Mouse (Mus musculus) heart, embryonic 16.5 days (tissue): ENCODE measurements at regions not wholly inside any gene's neighbourhood (a gene's known extent, or its start where the extent isn't known, plus 50 kb on each side); places are given as distances from the start of the nearest gene placed in this dataset.
A peak's percentile ranks its signal among the peaks of the same experiment; 100 is the strongest.

Experiments used
- ATAC-seq: fragments of 200-750 bp; cut with Nextera tagmentation; replicated peaks from 2 replicates; pipeline ENCODE4 v1.8.0; 2017; ENCODE audit warnings: moderate number of reproducible peaks; ENCODE audit not compliant: insufficient read depth, low FRiP score; ENCODE audit errors: extremely low read depth
- H3K27ac ChIP-seq: fragments of 300-500 bp; sonication (generic); 2 replicates; pipeline ENCODE4 v1.5.1; 2014; ENCODE audit warnings: mild to moderate bottlenecking, low read length, control low read depth, moderate library complexity
- H3K27me3 ChIP-seq: fragments of 300-500 bp; sonication (generic); 2 replicates; pipeline ENCODE4 v1.6.1; 2014; ENCODE audit warnings: low read length, mixed read lengths; ENCODE audit not compliant: control insufficient read depth, insufficient read depth
- H3K36me3 ChIP-seq: fragments of 300-500 bp; sonication (generic); 2 replicates; pipeline ENCODE4 v1.6.1; 2014; ENCODE audit not compliant: control insufficient read depth, insufficient read depth
- H3K4me1 ChIP-seq: fragments of 300-500 bp; sonication (generic); 2 replicates; pipeline ENCODE4 v1.6.1; 2014; ENCODE audit warnings: low read length, mixed read lengths; ENCODE audit not compliant: control insufficient read depth, insufficient read depth
- H3K4me2 ChIP-seq: fragments of 300-500 bp; sonication (generic); 2 replicates; pipeline ENCODE4 v1.6.1; 2014; ENCODE audit warnings: low read depth, mild to moderate bottlenecking, control low read depth, low read length
- H3K4me3 ChIP-seq: fragments of 300-500 bp; sonication (generic); 2 replicates; pipeline ENCODE4 v1.5.1; 2014; ENCODE audit warnings: mild to moderate bottlenecking, control low read depth, low read length
- H3K9ac ChIP-seq: fragments of 300-500 bp; sonication (generic); 2 replicates; pipeline ENCODE4 v1.6.1; 2014; ENCODE audit warnings: low read length, control low read depth
- H3K9me3 ChIP-seq: fragments of 300-500 bp; sonication (generic); replicated peaks from 2 replicates; pipeline ENCODE4 v1.6.1; 2016; ENCODE audit warnings: low read length; ENCODE audit not compliant: control insufficient read depth
- WGBS: fragments of 180-500 bp; shearing (Covaris S2); extraction: QIAGEN DNeasy Blood & Tissue Kit; methylation state at CpG from one replicate; pipeline ENCODE4 v1.1.7; 2014; 5-methylcytosine and 5-hydroxymethylcytosine counted together

- H3K4me2 ChIP-seq, result no peak overlapping the region
- no peaks in the 10 kb centered on the region for H3K27me3 ChIP-seq
- ATAC-seq, result no peak
- no peaks in the 10 kb centered on the region for H3K4me1 ChIP-seq
- H3K9me3 ChIP-seq, result no peaks in the 10 kb centered on the region
- WGBS, result 38% methylated on average over 1 of the region's 1 CpGs
- no peak overlapping the region for H3K9ac ChIP-seq
- H3K4me3 ChIP-seq, result no peak overlapping the region
- no peaks in the 10 kb centered on the region for H3K36me3 ChIP-seq
- H3K27ac ChIP-seq, result no peak overlapping the region
Observed at GRCm38 (mm10) chr8:53939519-53939918, 137.9 kb upstream of the Vegfc start.

DNA sequence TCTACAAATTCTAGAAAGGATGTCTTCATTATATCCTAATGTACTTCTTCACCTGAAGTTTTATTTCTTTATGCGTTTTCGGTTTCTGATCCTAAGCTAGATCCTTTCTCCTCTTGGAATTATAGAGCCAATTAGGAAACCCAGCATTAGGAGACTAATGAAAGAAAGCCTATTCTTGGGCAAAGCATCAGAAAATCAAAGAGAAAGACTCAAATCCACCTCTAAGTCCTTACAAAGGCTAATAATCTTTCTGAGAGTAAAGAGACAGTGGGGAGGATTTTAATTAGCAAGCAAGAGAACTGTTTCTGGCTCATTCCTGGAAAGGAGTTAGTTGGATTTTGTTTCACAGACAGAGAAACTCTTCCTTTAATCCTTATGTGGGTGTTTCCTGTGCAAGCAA, 136.3 kb upstream of the Vegfc start:
- 94% methylated on average over 2 of the region's 2 CpGs for WGBS
- no peak overlapping the region for H3K4me2 ChIP-seq
- no peak overlapping the region for H3K27ac ChIP-seq
- H3K4me1 ChIP-seq, result no peaks in the 10 kb centered on the region
- ATAC-seq, result no peak
- H3K4me3 ChIP-seq, result no peak overlapping the region
- H3K9ac ChIP-seq, result no peak overlapping the region
- no peaks in the 10 kb centered on the region for H3K36me3 ChIP-seq
- H3K9me3 ChIP-seq, result no peaks in the 10 kb centered on the region
- no peaks in the 10 kb centered on the region for H3K27me3 ChIP-seq

- WGBS, result 71% methylated on average over 2 of the region's 2 CpGs
Observed at GRCm38 (mm10) chr8:53945561-53945960, 131.8 kb upstream of the Vegfc start.

DNA sequence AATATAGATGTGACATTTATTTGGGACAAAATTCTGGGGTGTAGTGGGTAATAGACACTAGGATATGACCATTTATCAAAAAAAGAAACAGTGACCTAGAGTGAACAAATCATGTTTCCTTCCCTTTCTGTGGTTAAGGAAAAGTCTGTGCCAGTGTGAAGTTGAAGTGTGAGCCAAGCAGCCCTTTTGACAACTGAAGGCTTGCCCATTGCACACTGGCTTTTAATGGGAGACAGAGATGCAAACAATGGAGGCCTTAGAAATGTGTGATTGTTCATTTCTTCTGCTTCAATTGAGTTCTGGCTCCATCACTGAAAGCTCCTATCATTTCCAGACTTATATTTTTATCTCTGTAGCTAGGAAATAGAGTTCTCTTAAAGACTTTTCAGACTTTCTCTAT, 130.0 kb upstream of the Vegfc start:
- no peaks in the 10 kb centered on the region for H3K9me3 ChIP-seq
- H3K4me3 ChIP-seq, result no peak overlapping the region
- no peaks in the 10 kb centered on the region for H3K36me3 ChIP-seq
- no peaks in the 10 kb centered on the region for H3K27me3 ChIP-seq
- no peak overlapping the region for H3K27ac ChIP-seq
- no peak for ATAC-seq
- no peaks in the 10 kb centered on the region for H3K4me1 ChIP-seq
- H3K9ac ChIP-seq, result no peak overlapping the region
- no peak overlapping the region for H3K4me2 ChIP-seq

More at GRCm38 (mm10) chr8:53945561-53945960, 131.8 kb upstream of the Vegfc start:
- Histone ChIP-seq H3K4me2 (no peak overlapping the region), H3K4me1 (no peaks in the 10 kb centered on the region), H3K9ac (no peak overlapping the region), H3K4me3 (no peak overlapping the region), H3K36me3 (no peaks in the 10 kb centered on the region), H3K27ac (no peak overlapping the region), H3K27me3 (no peaks in the 10 kb centered on the region), H3K9me3 (no peaks in the 10 kb centered on the region)
- no peak for ATAC-seq

GRCm38 (mm10) chr8:53954476-53955158, 122.8 kb upstream of the Vegfc start:
- H3K27me3 ChIP-seq, result no peaks in the 10 kb centered on the region
- no peaks in the 10 kb centered on the region for H3K36me3 ChIP-seq
- H3K4me3 ChIP-seq, result no peak overlapping the region
- H3K27ac ChIP-seq, result no peak overlapping the region
- no peaks in the 10 kb centered on the region for H3K9me3 ChIP-seq
- no peak overlapping the region for H3K4me2 ChIP-seq
- H3K4me1 ChIP-seq, result no peaks in the 10 kb centered on the region
- H3K9ac ChIP-seq, result no peak overlapping the region
- no peak for ATAC-seq
- WGBS, result 65% methylated on average over 4 of the region's 4 CpGs

DNA sequence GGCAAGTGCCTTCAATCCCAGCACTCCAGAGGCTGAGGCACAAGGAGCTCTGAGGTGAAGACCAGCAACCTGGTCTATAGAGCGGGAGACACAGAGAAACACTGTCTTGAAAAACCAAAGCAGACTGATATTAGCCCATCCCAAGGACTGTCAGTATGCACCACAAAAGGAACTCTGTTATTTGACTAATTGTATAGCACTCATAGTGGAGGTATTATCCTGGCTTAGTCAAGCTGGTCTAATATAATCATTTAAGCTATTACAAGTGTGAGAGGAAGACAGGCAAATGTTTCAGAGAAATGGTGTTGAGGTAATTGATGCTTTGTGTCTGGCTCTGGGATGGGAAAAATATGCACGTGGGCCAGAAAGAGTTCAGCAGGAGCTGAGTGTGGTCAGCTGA, 121.3 kb upstream of the Vegfc start:
- Histone ChIP-seq H3K9ac (no peak overlapping the region), H3K9me3 (no peaks in the 10 kb centered on the region), H3K27me3 (no peaks in the 10 kb centered on the region), H3K4me1 (no peaks in the 10 kb centered on the region), H3K27ac (no peak overlapping the region), H3K36me3 (no peaks in the 10 kb centered on the region), H3K4me3 (no peak overlapping the region), H3K4me2 (no peak overlapping the region)
- WGBS, result 73% methylated on average over 2 of the region's 2 CpGs
- no peak for ATAC-seq

DNA sequence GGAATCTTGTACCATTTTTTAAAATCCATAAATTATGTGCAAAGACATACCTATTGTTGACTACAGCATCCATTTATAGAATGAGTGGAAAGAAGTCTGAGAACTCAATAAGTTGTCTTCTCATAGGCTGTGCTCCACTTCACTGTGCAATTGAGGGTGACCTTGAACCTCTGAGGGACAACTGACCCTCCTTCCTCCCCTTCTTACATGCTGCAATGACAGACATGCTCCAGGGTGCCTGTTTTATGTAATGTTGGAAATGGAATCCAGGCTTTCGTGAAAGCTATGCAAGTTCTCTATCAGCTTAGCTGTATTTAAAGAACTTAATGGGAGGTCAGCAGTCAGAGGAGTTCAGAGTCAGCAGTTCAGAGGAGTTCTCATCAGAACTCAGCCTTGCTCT, 118.9 kb upstream of the Vegfc start:
- H3K4me2 ChIP-seq, result no peak overlapping the region
- no peak overlapping the region for H3K9ac ChIP-seq
- no peaks in the 10 kb centered on the region for H3K9me3 ChIP-seq
- no peaks in the 10 kb centered on the region for H3K36me3 ChIP-seq
- no peaks in the 10 kb centered on the region for H3K4me1 ChIP-seq
- peak; percentile 69 for ATAC-seq
- WGBS, result 27% methylated on average over 1 of the region's 1 CpGs
- peak overlapping the region; percentile 4; the same call in 1 of the 2 replicates for H3K27ac ChIP-seq
- H3K4me3 ChIP-seq, result no peak overlapping the region
- H3K27me3 ChIP-seq, result no peaks in the 10 kb centered on the region

DNA sequence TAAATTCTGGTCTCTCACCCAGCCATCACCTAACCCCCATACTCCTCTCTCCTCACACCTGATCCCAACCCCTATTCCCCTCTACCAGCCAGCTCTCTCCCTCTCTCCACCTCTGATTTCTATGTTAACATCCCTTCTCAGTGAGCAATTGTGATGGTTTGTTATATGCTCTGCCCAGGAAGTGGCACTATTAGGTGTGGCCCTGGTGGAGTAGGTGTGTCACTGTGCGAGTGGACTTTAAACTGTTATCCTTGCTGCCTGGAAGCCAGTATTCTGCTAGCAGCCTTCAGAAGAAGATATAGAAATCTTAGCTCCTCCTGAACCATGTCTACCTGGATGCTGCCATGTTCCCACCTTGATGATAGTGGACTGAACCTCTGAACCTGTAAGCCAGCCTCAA, 114.4 kb upstream of the Vegfc start:
- Histone ChIP-seq H3K4me1 (no peaks in the 10 kb centered on the region), H3K36me3 (no peaks in the 10 kb centered on the region), H3K4me3 (no peak overlapping the region), H3K4me2 (no peak overlapping the region), H3K9ac (no peak overlapping the region), H3K9me3 (no peaks in the 10 kb centered on the region), H3K27ac (no peak overlapping the region), H3K27me3 (no peaks in the 10 kb centered on the region)
- no peak for ATAC-seq
- 97% methylated on average over 1 of the region's 1 CpGs for WGBS

DNA sequence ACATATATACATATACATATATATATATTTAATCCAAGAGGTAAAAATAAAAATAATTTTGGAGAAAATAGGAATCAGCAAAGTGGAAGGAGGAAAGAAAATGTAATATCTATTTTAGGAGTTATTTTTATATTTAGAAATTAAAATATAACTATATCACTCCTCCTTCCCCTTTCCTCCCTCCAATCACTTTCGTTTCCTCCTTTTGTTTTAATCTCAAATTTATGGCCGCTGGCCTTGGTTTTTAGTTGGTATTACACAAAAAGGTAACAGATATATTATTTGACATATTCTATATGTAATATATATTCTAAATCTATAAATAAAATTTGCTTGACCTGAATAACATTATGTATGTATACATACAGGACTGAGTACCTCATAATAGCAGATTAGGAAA, 93.1 kb upstream of the Vegfc start:
- Histone ChIP-seq H3K4me3 (no peak overlapping the region), H3K36me3 (no peaks in the 10 kb centered on the region), H3K4me1 (no peaks in the 10 kb centered on the region), H3K4me2 (no peak overlapping the region), H3K9ac (no peak overlapping the region), H3K27ac (no peak overlapping the region), H3K9me3 (no peaks in the 10 kb centered on the region), H3K27me3 (no peaks in the 10 kb centered on the region)
- WGBS, result 80% methylated on average over 2 of the region's 2 CpGs
- ATAC-seq, result no peak
